Mouse (Mus musculus) left cerebral cortex, postnatal 25 days (tissue): ENCODE measurements around the gene Pear1. TPM values are rescaled to one million over a fixed set of nuclear protein-coding genes. Genes with fewer than 3 reads are reported as not detected.
"Not testable (repeated sequence)": the region's sequence is repeated elsewhere in the genome, so short reads cannot be mapped to it uniquely, and the experiment has no call there.

Source experiments
- DNase-seq, 2 experiments: peaks; one replicate each; pipeline ENCODE4 v3.0.0; 2022; ENCODE audit warnings: low spot score in 2 of 2, mixed read lengths in 1 of 2
- intact Hi-C: fragments of 180-260 bp; cut with DNase I; formaldehyde crosslinking; loops from one replicate; pipeline ENCODE4 v1.15.1; 2025
- total RNA-seq, 2 experiments: library from RNA; stranded (reverse); gene quantifications; 2 replicates each; pipeline ENCODE4 v1.2.3; 2021

Gene Pear1
- 1 to 10 TPM; 7.4 to 10.0 TPM for total RNA-seq

- DNase-seq, intact Hi-C loops: not testable (repeated sequence)
These were observed at the start of gene Pear1 for GRCm38 (mm10) chr3:87824206-87824605. Gene Pear1 (minus strand): TSS chr3:87824306.

GRCm38 (mm10) chr3:87864111-87864510, 40.0 kb upstream of the Pear1 start:
- intact Hi-C loops: not testable (repeated sequence)

GRCm38 (mm10) chr3:87859813-87860212, 35.7 kb upstream of the Pear1 start:
- intact Hi-C loops: loop anchor here (5.0 kb wide), 1 partner anchor 88 kb away; no protein-coding TSS in a partner anchor
- DNase-seq: peak; percentile 81 to 82

More at GRCm38 (mm10) chr3:87864111-87864510, 40.0 kb upstream of the Pear1 start:
- not testable (repeated sequence) for DNase-seq

DNA sequence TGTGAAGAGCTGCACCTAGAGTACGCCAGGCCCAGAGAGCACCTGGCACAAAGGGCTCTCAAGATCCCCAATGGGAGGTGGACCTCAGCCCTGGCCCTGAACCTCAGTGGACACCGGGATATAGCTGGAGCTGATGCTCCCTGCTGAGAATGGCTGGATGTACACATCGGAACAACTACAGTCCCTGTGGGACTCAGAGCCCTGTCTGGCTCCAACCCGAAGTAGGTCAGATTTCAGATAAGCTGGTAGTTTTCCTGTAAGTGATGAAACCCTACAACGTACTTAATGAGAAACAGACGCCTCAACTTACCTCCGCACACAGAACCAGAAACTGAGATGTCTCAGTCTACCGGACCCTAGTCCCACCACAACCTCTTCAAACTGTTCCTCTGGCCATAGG, 33.6 kb upstream of the Pear1 start:
- intact Hi-C loops: loop anchor here (5.0 kb wide), 1 partner anchor 85 kb away; no protein-coding TSS in a partner anchor
- DNase-seq: no peak

DNA sequence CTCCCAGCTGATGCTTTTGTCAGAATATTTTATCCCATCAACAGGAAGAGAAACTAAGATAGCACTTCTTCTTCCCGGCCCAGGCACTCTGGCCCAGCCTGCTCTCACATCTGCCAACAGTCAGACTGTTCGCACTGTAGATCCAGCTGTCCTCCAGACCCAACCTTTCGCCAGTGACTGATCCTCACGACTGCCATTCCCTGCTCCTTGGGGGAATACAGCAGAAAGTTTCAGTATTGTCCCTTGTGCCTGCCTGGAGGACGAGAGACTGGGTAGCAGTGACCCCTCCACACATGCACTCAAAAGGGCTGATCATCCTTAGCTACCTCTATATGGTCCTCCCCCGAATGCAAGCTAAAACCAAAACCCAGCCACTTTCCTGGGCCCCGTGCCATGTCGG, 31.8 kb upstream of the Pear1 start:
- intact Hi-C loops: loop anchor here (5.0 kb wide), 1 partner anchor 84 kb away; no protein-coding TSS in a partner anchor
- no peak for DNase-seq

DNA sequence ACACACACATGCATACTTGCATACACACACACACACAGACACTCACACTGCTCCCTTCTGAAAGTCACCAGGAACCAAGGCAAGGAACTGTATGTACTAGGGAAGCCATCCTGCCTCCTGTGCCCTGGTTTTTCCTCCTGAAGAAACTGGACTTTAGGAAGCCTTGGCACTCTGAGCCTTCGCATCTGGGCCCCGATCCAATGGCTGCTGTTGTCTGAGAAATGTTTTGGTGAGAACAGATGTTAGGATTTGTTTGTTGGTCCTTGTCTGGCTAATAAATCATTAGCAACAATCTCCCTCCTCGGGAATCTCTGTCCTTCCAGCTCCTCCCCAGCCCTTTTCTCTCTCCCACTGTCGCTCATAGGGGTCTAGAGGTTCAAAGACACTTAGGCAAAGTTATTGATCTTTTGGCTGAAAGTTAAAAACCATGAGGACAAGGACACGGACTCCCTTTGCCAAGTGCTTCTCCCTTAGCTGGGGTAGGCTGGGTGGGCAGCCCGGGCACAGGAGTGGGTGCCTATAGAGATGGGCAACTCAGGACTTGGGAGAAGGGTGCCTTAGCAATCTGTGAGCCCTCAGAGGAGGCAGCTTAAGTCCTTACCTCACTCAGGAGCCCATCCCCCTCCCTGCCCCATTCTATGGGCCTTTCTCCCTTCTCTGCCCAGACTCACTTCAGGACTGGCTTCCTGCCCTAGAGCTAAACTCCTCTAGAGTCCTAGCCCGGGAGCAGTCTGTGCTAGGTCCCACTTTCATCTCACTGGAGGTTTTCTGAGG, 30.9 kb upstream of the Pear1 start:
- intact Hi-C loops: loop anchor here (5.0 kb wide), 1 partner anchor 83 kb away; no protein-coding TSS in a partner anchor
- peak in 1 of 2 experiments; percentile 8 for DNase-seq

GRCm38 (mm10) chr3:87849117-87849516, 25.0 kb upstream of the Pear1 start:
- intact Hi-C loops: no loop called here
- no peak for DNase-seq

- no peak for DNase-seq
- intact Hi-C loops: no loop called here
These were observed 23.6 kb upstream of the Pear1 start for GRCm38 (mm10) chr3:87847680-87848079.

DNA sequence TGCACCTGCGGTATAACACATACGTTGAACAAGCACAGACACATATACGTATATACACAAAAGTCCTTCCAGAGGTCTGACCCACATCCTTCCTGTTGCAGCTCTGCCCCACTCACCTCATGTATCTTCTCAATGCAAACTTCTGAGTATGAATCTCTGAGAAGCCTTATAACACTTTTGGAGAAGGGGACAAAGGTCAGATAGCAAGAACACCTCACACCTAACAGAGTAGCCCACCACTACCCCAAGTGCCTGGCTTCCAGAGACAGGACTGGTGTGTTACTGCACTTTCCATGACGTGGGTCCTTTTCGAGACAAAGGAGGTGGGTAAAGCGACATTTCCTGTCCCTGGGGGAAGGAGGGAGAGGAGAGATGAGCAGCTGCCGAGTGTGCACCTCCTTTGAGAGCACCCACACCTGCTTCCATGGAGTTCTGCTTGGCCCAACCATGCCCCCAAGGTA, 22.6 kb upstream of the Pear1 start, which contains the start of gene Sh2d2a:
Gene Sh2d2a, plus strand, starts transcription at position 106 of the 461 bp plus-strand sequence.
- intact Hi-C loops: no loop called here
- DNase-seq: no peak

GRCm38 (mm10) chr3:87846186-87846585, 22.1 kb upstream of the Pear1 start:
- intact Hi-C loops: no loop called here
- DNase-seq: no peak

- no peak for DNase-seq
- intact Hi-C loops: loop anchor here (5.0 kb wide), 1 partner anchor 53 kb away; no protein-coding TSS in a partner anchor
These were observed 20.9 kb upstream of the Pear1 start for GRCm38 (mm10) chr3:87844981-87845380.

- intact Hi-C loops: loop anchor here (5.0 kb wide), 1 partner anchor 49 kb away; no protein-coding TSS in a partner anchor
- DNase-seq: no peak
These were observed 16.8 kb upstream of the Pear1 start for GRCm38 (mm10) chr3:87840858-87841257.

DNA sequence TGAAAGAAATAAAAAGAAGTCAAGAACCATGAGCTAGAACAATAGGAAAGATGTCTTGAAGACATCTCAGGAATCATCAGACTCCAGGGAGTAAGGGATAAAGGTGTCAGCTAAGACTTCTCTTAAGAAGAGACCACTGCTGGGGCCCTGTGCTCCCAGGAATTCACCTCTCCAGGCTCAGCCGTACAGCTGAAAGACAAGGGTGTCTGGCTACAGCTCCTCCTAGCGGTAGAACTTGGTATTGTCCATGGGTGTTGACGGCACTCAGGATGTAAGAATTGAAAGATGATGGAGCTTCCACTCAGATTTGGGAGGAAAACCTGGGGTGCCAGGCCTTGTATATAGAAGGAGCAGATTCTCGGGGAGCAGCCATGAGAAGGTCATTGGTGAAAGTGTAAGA, 14.5 kb upstream of the Pear1 start:
- intact Hi-C loops: loop anchor here (5.0 kb wide), 1 partner anchor 66 kb away; no protein-coding TSS in a partner anchor
- peak; percentile 62 to 78 for DNase-seq

DNA sequence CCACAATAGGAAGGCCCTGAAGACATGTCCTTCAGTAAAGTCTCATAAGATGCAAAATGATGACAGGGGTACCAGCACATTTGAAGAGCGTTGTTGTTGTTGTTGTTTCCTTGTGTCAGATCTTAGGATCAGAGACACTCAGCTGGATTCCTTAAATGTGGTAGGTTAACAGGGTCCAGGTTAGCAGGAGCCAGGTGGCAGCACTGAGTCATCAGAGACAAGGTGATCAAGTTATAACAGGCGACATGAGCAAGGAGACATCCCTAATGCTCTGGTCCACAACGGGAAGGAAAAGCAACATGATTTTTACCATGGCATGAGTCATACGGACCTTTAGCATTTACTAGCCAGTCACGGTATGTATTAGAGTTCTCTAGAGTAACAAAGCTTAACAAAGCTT, 9.4 kb upstream of the Pear1 start:
- intact Hi-C loops: no loop called here

GRCm38 (mm10) chr3:87832109-87832859, 8.2 kb upstream of the Pear1 start:
- intact Hi-C loops: no loop called here
- DNase-seq: no peak

More for the DNA sequence above, 9.4 kb upstream of the Pear1 start:
- DNase-seq: no peak

DNA sequence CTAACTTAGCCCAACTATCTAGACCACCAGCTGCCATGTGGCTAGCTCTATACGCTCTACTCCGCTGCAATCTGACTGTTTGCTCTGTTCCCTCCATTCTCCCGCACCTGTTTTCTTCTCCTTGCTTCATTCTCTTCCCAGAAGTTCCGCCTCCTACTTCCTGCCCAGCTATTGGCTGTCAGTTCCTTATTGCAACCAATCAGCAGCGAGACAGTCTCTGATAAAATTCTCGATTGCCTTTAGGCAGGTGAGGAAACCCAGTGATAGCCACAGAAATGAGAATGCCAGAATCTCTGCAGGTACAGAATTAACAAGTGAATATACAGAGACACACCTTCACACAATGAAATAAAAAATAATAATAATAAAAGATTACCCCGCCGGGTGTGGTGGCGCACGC, 4.9 kb upstream of the Pear1 start:
- no peak for DNase-seq
- intact Hi-C loops: no loop called here

DNA sequence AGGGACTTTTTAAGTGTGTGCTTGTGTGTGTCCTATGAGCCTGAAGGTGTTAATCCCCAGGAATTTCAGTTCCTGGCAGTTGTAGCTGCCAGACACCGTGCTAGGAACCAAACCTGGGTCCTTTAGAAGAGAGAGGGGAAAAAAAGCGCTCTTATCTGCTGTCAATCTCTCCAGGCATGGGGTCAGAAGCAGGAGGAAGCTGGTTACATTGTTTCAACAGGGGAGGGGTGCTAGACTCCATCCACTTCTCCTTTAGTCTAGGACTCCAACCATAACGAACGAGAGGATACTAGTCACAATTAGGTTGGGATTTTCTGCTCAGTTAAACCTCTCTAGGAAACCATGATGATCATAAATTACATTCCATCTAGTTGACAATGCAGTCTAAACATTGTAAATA, 4.3 kb upstream of the Pear1 start:
- DNase-seq: no peak
- intact Hi-C loops: no loop called here

DNA sequence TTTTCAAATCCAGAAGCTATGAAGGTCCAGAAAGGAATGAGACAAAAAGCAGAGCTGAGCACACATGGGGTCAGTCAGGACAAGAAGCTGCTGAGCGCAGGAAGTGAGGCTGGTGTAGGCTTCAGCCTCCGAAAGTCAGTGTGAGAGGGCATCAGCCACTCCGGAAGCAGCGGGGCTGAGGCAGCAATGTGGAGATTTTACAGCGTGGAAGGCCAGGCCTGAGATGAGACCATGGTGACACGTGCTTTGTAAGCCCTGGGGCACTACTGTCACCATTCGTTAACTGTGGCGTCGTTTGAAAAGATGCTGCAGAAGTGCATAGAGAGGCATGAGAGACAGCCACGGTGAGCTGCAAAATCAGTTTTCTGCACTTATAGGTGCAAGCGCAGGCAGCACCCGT, 5.9 kb downstream of the Pear1 start:
- intact Hi-C loops: no loop called here

GRCm38 (mm10) chr3:87816646-87817093, 7.4 kb downstream of the Pear1 start:
- peak; percentile 71 to 72 for DNase-seq
- intact Hi-C loops: loop anchor here (1.0 to 2.0 kb wide), 3 partner anchors 21 to 60 kb away; partner anchors contain the start of gene Ntrk1

More for the DNA sequence above, 5.9 kb downstream of the Pear1 start:
- no peak for DNase-seq

GRCm38 (mm10) chr3:87816166-87816565, 7.9 kb downstream of the Pear1 start:
- no peak for DNase-seq
- intact Hi-C loops: loop anchor here (1.0 to 2.0 kb wide), 3 partner anchors 21 to 59 kb away; partner anchors contain the start of gene Ntrk1
